25 mouse cellular contexts compared by ENCODE assay signal in genomic region chr8:46083141-46083540, GRCm38 (mm10).
DNase-seq lines count a peak whose midpoint lies in the region; ATAC-seq and TF ChIP-seq lines count a peak whose summit lies in the region.
"Had no signal": no experiment of that assay in that cellular context is flagged by ENCODE, and none has a peak within 500 bp of the region (broad histone marks: within the 10 kb centered on the region; RNA-seq: fewer than 3 reads in every experiment).

No protein-coding gene starts in this region.

- TF ChIP-seq CTCF in C2C12 (IDR thresholded peaks at IDR 0.05; ENCODE audit: control insufficient read depth, insufficient read depth, insufficient read length) = no peak
- TF ChIP-seq CTCF in stomach, postnatal 0 days (IDR thresholded peaks at IDR 0.05; ENCODE audit: low read depth) = no peak

- H3K4me1 ChIP-seq in heart, embryonic 13.5 days = peaks cover 13% of the 10 kb centered on the region
- H3K4me1 ChIP-seq in embryonic facial prominence, embryonic 15.5 days = no peaks in the 10 kb centered on the region
- no peaks in the 10 kb centered on the region for H3K4me1 ChIP-seq in stomach, postnatal 0 days (replicated peaks; ENCODE audit: control insufficient read depth, insufficient read depth)
- H3K4me1 ChIP-seq: embryonic facial prominence, embryonic 12.5 days; forebrain, embryonic 10.5 days; forebrain, embryonic 15.5 days; hindbrain, embryonic 12.5 days had no signal

- 0 out of 2 replicates have a peak, but pooled peaks have one; percentile 37 for ATAC-seq in heart, embryonic 13.5 days (ENCODE audit: extremely low read depth, insufficient number of reproducible peaks, low FRiP score, low TSS enrichment)
- ATAC-seq in embryonic facial prominence, embryonic 15.5 days (ENCODE audit: insufficient number of reproducible peaks, low FRiP score, low TSS enrichment, low read depth) = 0 out of 2 replicates have a peak, but pooled peaks have one; percentile 57
- no peak for ATAC-seq in stomach, postnatal 0 days (ENCODE audit: low FRiP score, low TSS enrichment)
- ATAC-seq: forebrain, embryonic 15.5 days; hindbrain, embryonic 16.5 days; inflammation-experienced regulatory T-cells, adult 6 months; intestine, postnatal 0 days had no signal

- H3ac ChIP-seq in C2C12 (ENCODE audit: control insufficient read depth, insufficient read length, low read depth) = peak overlapping the region; percentile 1

- no peaks in the 10 kb centered on the region for H3K27me3 ChIP-seq in heart, embryonic 13.5 days (replicated peaks)
- no peaks in the 10 kb centered on the region for H3K27me3 ChIP-seq in C2C12 (ENCODE audit: control insufficient read depth, insufficient read depth, insufficient read length)
- no peaks in the 10 kb centered on the region for H3K27me3 ChIP-seq in embryonic facial prominence, embryonic 15.5 days
- H3K27me3 ChIP-seq in stomach, postnatal 0 days (ENCODE audit: control insufficient read depth, insufficient read depth, low read length) = no peaks in the 10 kb centered on the region
- H3K27me3 ChIP-seq: embryonic facial prominence, embryonic 12.5 days; forebrain, embryonic 15.5 days; hindbrain, embryonic 12.5 days had no signal

- H3K36me3 ChIP-seq in heart, embryonic 13.5 days = 0 out of 2 replicates have a peak, but pooled peaks cover 8% of the 10 kb centered on the region
- no peaks in the 10 kb centered on the region for H3K36me3 ChIP-seq in C2C12 (ENCODE audit: control insufficient read depth, insufficient read depth)
- peaks cover 9% of the 10 kb centered on the region; the same call in 1 of the 2 replicates for H3K36me3 ChIP-seq in embryonic facial prominence, embryonic 15.5 days
- no peaks in the 10 kb centered on the region for H3K36me3 ChIP-seq in stomach, postnatal 0 days (ENCODE audit: control insufficient read depth, insufficient read depth, low read length)
- H3K36me3 ChIP-seq: embryonic facial prominence, embryonic 12.5 days; forebrain, embryonic 10.5 days had no signal

- H3K4me3 ChIP-seq in heart, embryonic 13.5 days = no peak overlapping the region
- no peak overlapping the region for H3K4me3 ChIP-seq in C2C12 (ENCODE audit: insufficient read depth, poor library complexity, severe bottlenecking)
- H3K4me3 ChIP-seq in embryonic facial prominence, embryonic 15.5 days (replicated peaks) = no peak overlapping the region
- H3K4me3 ChIP-seq in stomach, postnatal 0 days (ENCODE audit: low read depth, low read length) = no peak overlapping the region
- H3K4me3 ChIP-seq: embryonic facial prominence, embryonic 12.5 days; forebrain, embryonic 10.5 days; forebrain, embryonic 15.5 days; heart, adult 2 months; hindbrain, embryonic 12.5 days had no signal

- no peak overlapping the region for H3K9ac ChIP-seq in heart, embryonic 13.5 days
- no peak overlapping the region for H3K9ac ChIP-seq in embryonic facial prominence, embryonic 15.5 days
- H3K9ac ChIP-seq in stomach, postnatal 0 days (ENCODE audit: low read length) = no peak overlapping the region
- H3K9ac ChIP-seq: embryonic facial prominence, embryonic 12.5 days; forebrain, embryonic 15.5 days; hindbrain, embryonic 12.5 days had no signal

- 57% methylated on average over 5 of the region's 5 CpGs for WGBS in heart, embryonic 13.5 days
- WGBS in embryonic facial prominence, embryonic 15.5 days = 71% methylated on average over 5 of the region's 5 CpGs
- 74% methylated on average over 5 of the region's 5 CpGs for WGBS in stomach, postnatal 0 days

- no peak for DNase-seq in heart, adult 8-10 months (ENCODE audit: low spot score)
- peak; percentile 21 for DNase-seq in 3T3-L1 (ENCODE audit: low read depth, low spot score)
- no peak for DNase-seq in stomach, postnatal 0 days (ENCODE audit: low spot score)
- DNase-seq in left cerebral cortex, adult 11 months (ENCODE audit: low spot score) = no peak
- DNase-seq in kidney, adult 11 months = no peak
- DNase-seq: adrenal gland, adult 2 months; adrenal gland, postnatal 36 days; B cell, adult 2 months; cerebellum, adult 11 months; cerebellum, adult 8-10 months; cerebellum, postnatal 14 days; embryo, embryonic 11 days; gastrocnemius, postnatal 10 days; heart, adult 2 months; heart, postnatal 36 days had no signal

- H3K9me3 ChIP-seq in heart, embryonic 13.5 days = no peaks in the 10 kb centered on the region
- no peaks in the 10 kb centered on the region for H3K9me3 ChIP-seq in embryonic facial prominence, embryonic 15.5 days (replicated peaks)
- H3K9me3 ChIP-seq in stomach, postnatal 0 days (ENCODE audit: control insufficient read depth, low read length) = no peaks in the 10 kb centered on the region
- H3K9me3 ChIP-seq: embryonic facial prominence, embryonic 12.5 days; forebrain, embryonic 10.5 days; forebrain, embryonic 15.5 days; hindbrain, embryonic 12.5 days had no signal

- H3K27ac ChIP-seq in heart, embryonic 13.5 days (replicated peaks) = 0 out of 2 replicates have a peak overlapping the region, but pooled peaks have one; percentile 39
- 0 out of 2 replicates have a peak overlapping the region, but pooled peaks have one; percentile 11 for H3K27ac ChIP-seq in embryonic facial prominence, embryonic 15.5 days (replicated peaks)
- H3K27ac ChIP-seq in stomach, postnatal 0 days (replicated peaks) = no peak overlapping the region
- H3K27ac ChIP-seq: embryonic facial prominence, embryonic 12.5 days; forebrain, embryonic 10.5 days; forebrain, embryonic 15.5 days; heart, adult 2 months; hindbrain, embryonic 12.5 days had no signal

- no peaks in the 10 kb centered on the region for H3K79me3 ChIP-seq in C2C12 (ENCODE audit: low read depth)

- no peaks in the 10 kb centered on the region for H3K79me2 ChIP-seq in C2C12 (ENCODE audit: control insufficient read depth, insufficient read depth)

- no peak overlapping the region for H3K4me2 ChIP-seq in heart, embryonic 13.5 days
- H3K4me2 ChIP-seq in embryonic facial prominence, embryonic 15.5 days (replicated peaks) = no peak overlapping the region
- no peak overlapping the region for H3K4me2 ChIP-seq in stomach, postnatal 0 days (replicated peaks; ENCODE audit: low read depth)
- H3K4me2 ChIP-seq: embryonic facial prominence, embryonic 12.5 days; forebrain, embryonic 15.5 days; hindbrain, embryonic 12.5 days had no signal

- TF ChIP-seq EP300 in stomach, postnatal 0 days (optimal IDR thresholded peaks at IDR 0.05) = no peak

TF ChIP-seq in C2C12, 6 proteins besides CTCF, POLR2A, EP300 and RAD21:
- no peak for TF ChIP-seq MYOG (IDR thresholded peaks at IDR 0.05; ENCODE audit: control insufficient read depth, extremely low read depth, insufficient read length)
- peak; percentile 90 for TF ChIP-seq MYOD1 (IDR thresholded peaks at IDR 0.05; ENCODE audit: control insufficient read depth, insufficient read length, low read depth)
